Mouse (Mus musculus): Measurements from ENCODE around the gene Nae1.

DNA sequence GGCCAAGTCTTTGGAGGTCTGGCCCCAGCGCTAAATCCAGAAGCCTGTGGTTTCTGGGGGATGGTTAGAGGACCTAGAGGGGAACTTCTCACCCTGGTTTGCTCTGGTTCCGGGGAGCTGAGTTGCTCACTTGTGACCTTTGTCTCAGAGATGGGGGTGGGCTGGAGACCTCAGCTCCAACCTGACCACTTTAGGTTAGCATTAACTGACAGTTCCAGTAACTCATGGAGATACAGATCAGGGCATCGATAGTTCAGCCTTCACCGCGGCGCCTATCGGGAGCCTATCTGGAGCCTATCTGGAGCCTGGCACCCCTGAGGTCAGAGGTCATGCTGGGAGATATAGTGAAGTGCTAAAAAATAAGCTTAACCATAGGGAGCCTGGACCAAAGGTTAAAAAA lies 22.8 kb upstream of the Nae1 start:
- TF ChIP-seq CTCF (IDR thresholded peaks at IDR 0.05; ENCODE audit: low read depth, low read length), result no peak
- TF ChIP-seq POLR2A (IDR thresholded peaks at IDR 0.05; ENCODE audit: extremely low read depth, insufficient read depth, low read length), result no peak
